Mouse (Mus musculus): ENCODE data around the gene Zscan2. TPM values are rescaled to one million over a fixed set of nuclear protein-coding genes. Genes with fewer than 3 reads are reported as not detected.

Gene Zscan2
- polyA plus RNA-seq, 1 experiment: 1.5 TPM

- H3K4me3 ChIP-seq (ENCODE audit: insufficient read depth, low read depth, low read length): no peak overlapping the region
- H3K4me1 ChIP-seq (ENCODE audit: control insufficient read depth, insufficient read depth, insufficient read length, low read length): peaks cover 5% of the 10 kb centered on the region
- H3K27ac ChIP-seq (replicated peaks; ENCODE audit: low read depth, low read length): no peak overlapping the region
Observed at GRCm38 (mm10) chr7:80889021-80889511, 28.3 kb downstream of the Zscan2 start.

GRCm38 (mm10) chr7:80889841-80890241 lies 29.1 kb downstream of the Zscan2 start:
- H3K4me1 ChIP-seq (ENCODE audit: control insufficient read depth, insufficient read depth, insufficient read length, low read length): peaks cover 10% of the 10 kb centered on the region
- 0 out of 2 replicates have a peak overlapping the region, but pooled peaks have one; percentile 20 for H3K27ac ChIP-seq (replicated peaks; ENCODE audit: low read depth, low read length)
- H3K4me3 ChIP-seq (ENCODE audit: insufficient read depth, low read depth, low read length): no peak overlapping the region

- no peak overlapping the region for H3K4me3 ChIP-seq (ENCODE audit: insufficient read depth, low read depth, low read length)
- H3K27ac ChIP-seq (replicated peaks; ENCODE audit: low read depth, low read length): peak overlapping the region; percentile 95
- peaks cover 24% of the 10 kb centered on the region for H3K4me1 ChIP-seq (ENCODE audit: control insufficient read depth, insufficient read depth, insufficient read length, low read length)
Observed at GRCm38 (mm10) chr7:80893086-80893752, 32.5 kb downstream of the Zscan2 start.

- Histone ChIP-seq H3K27ac (replicated peaks; ENCODE audit: low read depth, low read length) (peak overlapping the region; percentile 95), H3K4me1 (ENCODE audit: control insufficient read depth, insufficient read depth, insufficient read length, low read length) (peaks cover 24% of the 10 kb centered on the region), H3K4me3 (ENCODE audit: insufficient read depth, low read depth, low read length) (0 out of 2 replicates have a peak overlapping the region, but pooled peaks have one; percentile 16)
Observed at GRCm38 (mm10) chr7:80893753-80894129, 33.0 kb downstream of the Zscan2 start.

- Histone ChIP-seq H3K4me3 (ENCODE audit: insufficient read depth, low read depth, low read length) (0 out of 2 replicates have a peak overlapping the region, but pooled peaks have one; percentile 16), H3K27ac (replicated peaks; ENCODE audit: low read depth, low read length) (peak overlapping the region; percentile 89), H3K4me1 (ENCODE audit: control insufficient read depth, insufficient read depth, insufficient read length, low read length) (peaks cover 24% of the 10 kb centered on the region)
Observed at GRCm38 (mm10) chr7:80894196-80894595, 33.5 kb downstream of the Zscan2 start.

- Histone ChIP-seq H3K4me1 (ENCODE audit: control insufficient read depth, insufficient read depth, insufficient read length, low read length) (peaks cover 24% of the 10 kb centered on the region), H3K27ac (replicated peaks; ENCODE audit: low read depth, low read length) (peak overlapping the region; percentile 89), H3K4me3 (ENCODE audit: insufficient read depth, low read depth, low read length) (no peak overlapping the region)
Observed at GRCm38 (mm10) chr7:80894815-80895519, 34.2 kb downstream of the Zscan2 start.

GRCm38 (mm10) chr7:80897134-80897533 lies 36.4 kb downstream of the Zscan2 start:
- Histone ChIP-seq H3K4me1 (ENCODE audit: control insufficient read depth, insufficient read depth, insufficient read length, low read length) (peaks cover 32% of the 10 kb centered on the region), H3K27ac (replicated peaks; ENCODE audit: low read depth, low read length) (peak overlapping the region; percentile 91), H3K4me3 (ENCODE audit: insufficient read depth, low read depth, low read length) (no peak overlapping the region)

- H3K27ac ChIP-seq (replicated peaks; ENCODE audit: low read depth, low read length): peak overlapping the region; percentile 91
- peaks cover 32% of the 10 kb centered on the region for H3K4me1 ChIP-seq (ENCODE audit: control insufficient read depth, insufficient read depth, insufficient read length, low read length)
- H3K4me3 ChIP-seq (ENCODE audit: insufficient read depth, low read depth, low read length): no peak overlapping the region
Observed at GRCm38 (mm10) chr7:80897721-80898120, 37.0 kb downstream of the Zscan2 start.

- Histone ChIP-seq H3K27ac (replicated peaks; ENCODE audit: low read depth, low read length) (peak within 1 kb of the TSS; percentile 71), H3K4me3 (ENCODE audit: insufficient read depth, low read depth, low read length) (peak within 1 kb of the TSS; percentile 81), H3K4me1 (ENCODE audit: control insufficient read depth, insufficient read depth, insufficient read length, low read length) (peaks cover 17% of the 10 kb centered on the region)
Observed at GRCm38 (mm10) chr7:80900944-80901501, 40.3 kb downstream of the Zscan2 start, which contains the start of gene Wdr73. Gene Wdr73 (minus strand): TSS chr7:80901269.

- H3K4me3 ChIP-seq (ENCODE audit: insufficient read depth, low read depth, low read length): peak overlapping the region; percentile 62
- peaks cover 17% of the 10 kb centered on the region for H3K4me1 ChIP-seq (ENCODE audit: control insufficient read depth, insufficient read depth, insufficient read length, low read length)
- H3K27ac ChIP-seq (replicated peaks; ENCODE audit: low read depth, low read length): peak overlapping the region; percentile 71; the same call in 1 of the 2 replicates
Observed at GRCm38 (mm10) chr7:80901541-80902274, 41.0 kb downstream of the Zscan2 start.

- Histone ChIP-seq H3K4me3 (ENCODE audit: insufficient read depth, low read depth, low read length) (peak overlapping the region; percentile 59; the same call in 1 of the 2 replicates), H3K27ac (replicated peaks; ENCODE audit: low read depth, low read length) (no peak overlapping the region), H3K4me1 (ENCODE audit: control insufficient read depth, insufficient read depth, insufficient read length, low read length) (peaks cover 8% of the 10 kb centered on the region)
Observed at GRCm38 (mm10) chr7:80903625-80904422, 43.1 kb downstream of the Zscan2 start.

GRCm38 (mm10) chr7:80904921-80905515 lies 44.3 kb downstream of the Zscan2 start, which contains the start of gene Nmb:
Gene Nmb (minus strand): TSS chr7:80905076.
- Histone ChIP-seq H3K4me3 (ENCODE audit: insufficient read depth, low read depth, low read length) (peak within 1 kb of the TSS; percentile 59), H3K27ac (replicated peaks; ENCODE audit: low read depth, low read length) (no peak within 1 kb of the TSS), H3K4me1 (ENCODE audit: control insufficient read depth, insufficient read depth, insufficient read length, low read length) (peaks cover 8% of the 10 kb centered on the region)

- H3K4me3 ChIP-seq (ENCODE audit: insufficient read depth, low read depth, low read length): no peak overlapping the region
- no peaks in the 10 kb centered on the region for H3K4me1 ChIP-seq (ENCODE audit: control insufficient read depth, insufficient read depth, insufficient read length, low read length)
- no peak overlapping the region for H3K27ac ChIP-seq (replicated peaks; ENCODE audit: low read depth, low read length)
Observed at GRCm38 (mm10) chr7:80911053-80911452, 50.3 kb downstream of the Zscan2 start.

- Histone ChIP-seq H3K4me3 (ENCODE audit: insufficient read depth, low read depth, low read length) (no peak overlapping the region), H3K27ac (replicated peaks; ENCODE audit: low read depth, low read length) (no peak overlapping the region)
Observed at GRCm38 (mm10) chr7:80912496-80912895, 51.8 kb downstream of the Zscan2 start.

More at GRCm38 (mm10) chr7:80912496-80912895, 51.8 kb downstream of the Zscan2 start:
- no peaks in the 10 kb centered on the region for H3K4me1 ChIP-seq (ENCODE audit: control insufficient read depth, insufficient read depth, insufficient read length, low read length)

All from brown adipose tissue, adult 24 weeks (tissue).